Mouse (Mus musculus): ENCODE data around the gene Qdpr. TPM values are rescaled to one million over a fixed set of nuclear protein-coding genes. Genes with fewer than 3 reads are reported as not detected.

Qdpr gene
- polyA plus RNA-seq, 1 experiment = 415 TPM

DNA sequence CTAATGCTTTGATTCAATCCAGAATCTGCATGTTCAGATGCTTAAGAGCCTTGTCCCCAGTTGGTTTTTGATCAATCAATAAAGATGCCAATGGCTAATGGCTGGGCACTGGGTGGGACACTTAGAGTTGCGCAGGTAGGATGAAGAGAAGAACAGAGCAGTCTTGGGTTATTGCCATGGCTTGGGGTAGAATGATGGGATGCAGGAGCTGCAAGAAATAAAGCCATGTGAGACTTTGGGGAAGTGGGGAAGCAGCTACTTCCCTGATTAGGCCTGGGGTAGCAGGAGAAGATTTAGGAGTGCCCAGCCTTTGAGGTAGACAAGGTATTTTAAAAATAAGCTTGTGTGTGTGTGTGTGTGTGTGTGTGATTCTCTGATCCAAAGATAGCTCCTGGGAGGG, 30.0 kb upstream of the Qdpr start:
- no peak for DNase-seq
- TF ChIP-seq POLR2A (IDR thresholded peaks at IDR 0.05; ENCODE audit: low read depth, low read length) (no peak), CTCF (conservative IDR thresholded peaks at IDR 0.05; ENCODE audit: insufficient read depth, insufficient read length, low read depth, low read length) (no peak)
- H3K36me3 ChIP-seq (ENCODE audit: control insufficient read depth, insufficient read depth, low read length) = no peaks in the 10 kb centered on the region
- H3K4me1 ChIP-seq (ENCODE audit: control insufficient read depth, insufficient read depth, low read length) = peaks cover 9% of the 10 kb centered on the region; the same call in 1 of the 2 replicates
- H3K27ac ChIP-seq (ENCODE audit: insufficient read depth, low read depth, low read length) = no peak overlapping the region
- H3K4me3 ChIP-seq (ENCODE audit: insufficient read depth, low read depth, low read length) = no peak overlapping the region
- no peaks in the 10 kb centered on the region for H3K27me3 ChIP-seq (replicated peaks; ENCODE audit: control insufficient read depth, insufficient read depth, low read length)
- WGBS = 98% methylated on average over 1 of the region's 1 CpGs

DNA sequence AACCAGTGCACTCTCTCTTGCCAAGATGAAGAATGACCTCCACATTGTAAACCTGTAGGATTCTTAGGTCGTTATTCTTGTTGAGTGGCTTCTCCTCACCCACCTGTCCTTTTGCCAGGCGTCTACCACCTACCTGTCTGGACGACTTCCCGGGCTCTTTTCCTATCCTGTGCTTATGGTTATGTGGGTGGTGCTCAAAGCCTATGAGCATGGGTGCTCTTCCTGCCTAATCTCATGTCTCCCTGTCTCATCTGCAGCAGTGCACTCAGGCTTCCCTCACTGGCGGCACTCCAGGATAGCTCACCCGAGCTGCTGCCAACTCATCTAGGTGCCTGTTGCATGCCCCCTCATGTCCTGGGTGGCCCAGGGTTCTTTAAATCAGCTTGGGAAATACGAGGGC, 27.6 kb upstream of the Qdpr start:
- peaks cover 9% of the 10 kb centered on the region; the same call in 1 of the 2 replicates for H3K4me1 ChIP-seq (ENCODE audit: control insufficient read depth, insufficient read depth, low read length)
- H3K27ac ChIP-seq (ENCODE audit: insufficient read depth, low read depth, low read length) = no peak overlapping the region
- WGBS = 78% methylated on average over 7 of the region's 7 CpGs
- peak; percentile 31 for DNase-seq
- no peak overlapping the region for H3K4me3 ChIP-seq (ENCODE audit: insufficient read depth, low read depth, low read length)
- no peaks in the 10 kb centered on the region for H3K36me3 ChIP-seq (ENCODE audit: control insufficient read depth, insufficient read depth, low read length)
- no peaks in the 10 kb centered on the region for H3K27me3 ChIP-seq (replicated peaks; ENCODE audit: control insufficient read depth, insufficient read depth, low read length)
- TF ChIP-seq CTCF (conservative IDR thresholded peaks at IDR 0.05; ENCODE audit: insufficient read depth, insufficient read length, low read depth, low read length) (no peak), POLR2A (IDR thresholded peaks at IDR 0.05; ENCODE audit: low read depth, low read length) (no peak)

DNA sequence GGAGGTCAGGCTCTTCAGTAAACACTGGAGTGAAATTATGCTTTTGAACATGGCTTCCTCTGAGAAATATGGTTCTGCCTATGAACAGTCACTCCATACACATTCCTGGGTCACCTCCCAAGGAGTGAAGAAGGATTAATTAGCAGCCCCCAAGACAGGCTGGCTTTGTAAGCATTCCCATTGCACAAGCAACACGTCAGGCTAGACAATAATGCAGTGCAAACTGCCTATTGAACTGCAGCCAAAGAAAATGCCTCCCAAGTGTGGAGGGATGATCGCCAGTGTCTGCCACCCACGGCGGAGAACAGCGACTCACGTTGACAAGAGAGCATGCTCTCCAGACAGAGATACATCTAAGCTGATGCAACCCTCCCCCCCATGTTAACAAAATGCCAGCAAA, 26.3 kb upstream of the Qdpr start:
- peak; percentile 44 for DNase-seq
- H3K36me3 ChIP-seq (ENCODE audit: control insufficient read depth, insufficient read depth, low read length) = no peaks in the 10 kb centered on the region
- TF ChIP-seq POLR2A (IDR thresholded peaks at IDR 0.05; ENCODE audit: low read depth, low read length) (no peak), CTCF (conservative IDR thresholded peaks at IDR 0.05; ENCODE audit: insufficient read depth, insufficient read length, low read depth, low read length) (no peak)
- no peak overlapping the region for H3K4me3 ChIP-seq (ENCODE audit: insufficient read depth, low read depth, low read length)
- no peak overlapping the region for H3K27ac ChIP-seq (ENCODE audit: insufficient read depth, low read depth, low read length)
- H3K27me3 ChIP-seq (replicated peaks; ENCODE audit: control insufficient read depth, insufficient read depth, low read length) = no peaks in the 10 kb centered on the region
- peaks cover 6% of the 10 kb centered on the region; the same call in 1 of the 2 replicates for H3K4me1 ChIP-seq (ENCODE audit: control insufficient read depth, insufficient read depth, low read length)
- WGBS = 17% methylated on average over 6 of the region's 6 CpGs

DNA sequence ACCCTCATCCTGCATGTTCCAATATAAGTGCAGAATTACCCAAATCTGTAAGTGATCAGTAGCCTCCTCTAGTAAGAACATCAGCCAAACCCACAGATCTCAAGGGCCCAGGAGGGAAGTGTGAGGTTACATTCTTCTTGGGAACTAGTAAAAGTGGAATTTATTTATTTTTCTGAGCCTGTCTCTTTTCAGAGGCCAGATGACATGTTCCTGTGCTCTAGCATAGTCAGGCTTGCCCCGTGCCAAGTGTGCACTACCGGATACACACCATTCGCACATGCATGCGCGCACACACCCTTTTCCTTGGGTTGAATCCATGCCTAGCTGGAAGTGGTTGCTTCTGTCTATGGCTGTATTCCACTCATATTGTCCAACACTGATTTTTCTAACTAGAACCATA, 25.7 kb upstream of the Qdpr start:
- Histone ChIP-seq H3K27me3 (replicated peaks; ENCODE audit: control insufficient read depth, insufficient read depth, low read length) (no peaks in the 10 kb centered on the region), H3K27ac (ENCODE audit: insufficient read depth, low read depth, low read length) (no peak overlapping the region)
- DNase-seq = no peak

DNA sequence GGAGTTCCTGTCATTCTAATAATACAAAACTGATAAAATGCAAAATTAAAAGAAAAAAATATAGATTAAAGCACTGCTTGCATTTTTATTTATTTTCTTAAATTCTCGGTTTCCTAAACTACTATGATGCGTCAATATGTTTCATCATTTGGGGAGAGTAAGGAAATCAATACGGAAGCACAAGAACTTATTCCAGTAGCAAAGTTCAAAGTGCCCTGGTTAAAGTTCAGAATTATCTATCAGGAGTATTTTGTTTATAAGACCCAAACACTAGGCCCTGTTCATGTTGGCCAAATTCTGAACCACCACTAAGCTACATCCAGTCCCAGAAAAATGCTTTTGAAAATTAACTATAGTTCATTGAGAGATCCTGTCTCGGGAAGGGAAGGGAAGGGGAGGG, 24.7 kb upstream of the Qdpr start:
- no peak for TF ChIP-seq POLR2A (IDR thresholded peaks at IDR 0.05; ENCODE audit: low read depth, low read length)
- TF ChIP-seq CTCF (conservative IDR thresholded peaks at IDR 0.05; ENCODE audit: insufficient read depth, insufficient read length, low read depth, low read length) = no peak
- H3K27me3 ChIP-seq (replicated peaks; ENCODE audit: control insufficient read depth, insufficient read depth, low read length) = no peaks in the 10 kb centered on the region
- no peak for DNase-seq
- 58% methylated on average over 3 of the region's 4 CpGs for WGBS
- H3K4me1 ChIP-seq (ENCODE audit: control insufficient read depth, insufficient read depth, low read length) = no peaks in the 10 kb centered on the region
- no peak overlapping the region for H3K27ac ChIP-seq (ENCODE audit: insufficient read depth, low read depth, low read length)
- no peak overlapping the region for H3K4me3 ChIP-seq (ENCODE audit: insufficient read depth, low read depth, low read length)
- H3K36me3 ChIP-seq (ENCODE audit: control insufficient read depth, insufficient read depth, low read length) = no peaks in the 10 kb centered on the region

More for the DNA sequence above, 25.7 kb upstream of the Qdpr start:
- no peaks in the 10 kb centered on the region for H3K36me3 ChIP-seq (ENCODE audit: control insufficient read depth, insufficient read depth, low read length)
- no peak overlapping the region for H3K4me3 ChIP-seq (ENCODE audit: insufficient read depth, low read depth, low read length)
- TF ChIP-seq POLR2A (IDR thresholded peaks at IDR 0.05; ENCODE audit: low read depth, low read length) (no peak), CTCF (conservative IDR thresholded peaks at IDR 0.05; ENCODE audit: insufficient read depth, insufficient read length, low read depth, low read length) (no peak)
- 83% methylated on average over 5 of the region's 5 CpGs for WGBS
- peaks cover 5% of the 10 kb centered on the region; the same call in 1 of the 2 replicates for H3K4me1 ChIP-seq (ENCODE audit: control insufficient read depth, insufficient read depth, low read length)

DNA sequence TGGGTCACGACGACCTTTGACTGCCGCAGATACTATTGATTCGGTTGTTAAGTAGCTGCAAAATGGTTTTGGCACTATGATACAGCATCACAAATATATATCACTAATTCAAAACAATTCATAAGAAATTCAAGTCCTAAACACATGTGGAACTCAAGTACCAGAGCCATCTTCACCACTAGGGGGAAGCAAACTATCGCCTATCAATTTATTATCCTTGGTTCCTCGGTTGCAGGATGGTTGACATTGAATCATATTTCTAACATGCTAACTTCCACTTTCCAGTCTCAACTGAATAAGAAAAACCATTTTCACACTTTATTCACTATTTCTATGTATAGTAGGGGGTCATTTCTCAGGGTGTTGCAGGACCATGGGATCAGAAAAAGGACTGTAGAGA, 24.2 kb upstream of the Qdpr start:
- TF ChIP-seq CTCF (conservative IDR thresholded peaks at IDR 0.05; ENCODE audit: insufficient read depth, insufficient read length, low read depth, low read length) = peak; percentile 48
- no peak for TF ChIP-seq POLR2A (IDR thresholded peaks at IDR 0.05; ENCODE audit: low read depth, low read length)
- no peak overlapping the region for H3K27ac ChIP-seq (ENCODE audit: insufficient read depth, low read depth, low read length)
- H3K27me3 ChIP-seq (replicated peaks; ENCODE audit: control insufficient read depth, insufficient read depth, low read length) = no peaks in the 10 kb centered on the region
- no peaks in the 10 kb centered on the region for H3K4me1 ChIP-seq (ENCODE audit: control insufficient read depth, insufficient read depth, low read length)
- H3K4me3 ChIP-seq (ENCODE audit: insufficient read depth, low read depth, low read length) = no peak overlapping the region
- no peaks in the 10 kb centered on the region for H3K36me3 ChIP-seq (ENCODE audit: control insufficient read depth, insufficient read depth, low read length)
- 20% methylated on average over 6 of the region's 6 CpGs for WGBS
- DNase-seq = peak; percentile 80

DNA sequence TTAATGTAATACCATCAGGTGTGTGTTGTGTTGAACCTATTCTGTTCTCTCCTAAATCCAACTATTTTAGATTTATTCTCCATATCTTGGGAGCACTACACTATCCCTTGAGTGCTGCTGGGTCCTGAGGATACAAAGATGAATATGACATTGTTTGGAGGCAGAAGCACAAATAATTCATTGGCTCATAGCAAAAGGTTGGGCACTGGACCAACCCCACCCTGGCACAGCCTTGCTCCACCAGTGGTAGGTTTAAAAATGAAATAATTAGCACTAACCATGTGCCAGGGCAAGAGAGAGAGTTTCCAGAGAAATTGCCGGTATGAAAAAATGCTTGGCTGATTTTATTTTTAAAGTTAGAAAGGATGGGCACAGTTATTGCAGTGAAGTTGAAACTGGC, 23.5 kb upstream of the Qdpr start:
- no peaks in the 10 kb centered on the region for H3K4me1 ChIP-seq (ENCODE audit: control insufficient read depth, insufficient read depth, low read length)
- no peaks in the 10 kb centered on the region for H3K36me3 ChIP-seq (ENCODE audit: control insufficient read depth, insufficient read depth, low read length)
- TF ChIP-seq POLR2A (IDR thresholded peaks at IDR 0.05; ENCODE audit: low read depth, low read length) (no peak), CTCF (conservative IDR thresholded peaks at IDR 0.05; ENCODE audit: insufficient read depth, insufficient read length, low read depth, low read length) (no peak)
- no peak overlapping the region for H3K27ac ChIP-seq (ENCODE audit: insufficient read depth, low read depth, low read length)
- DNase-seq = no peak
- WGBS = 43% methylated on average over 1 of the region's 1 CpGs
- H3K27me3 ChIP-seq (replicated peaks; ENCODE audit: control insufficient read depth, insufficient read depth, low read length) = no peaks in the 10 kb centered on the region
- H3K4me3 ChIP-seq (ENCODE audit: insufficient read depth, low read depth, low read length) = no peak overlapping the region
